Comparison of ENCODE assay signal across 8 mouse cellular contexts in genomic region chr3:105047616-105048015, GRCm38 (mm10). TPM values are rescaled to one million over a fixed set of nuclear protein-coding genes. Genes with fewer than 3 reads are reported as not detected.
DNase-seq lines count a peak whose midpoint lies in the region; ATAC-seq and TF ChIP-seq lines count a peak whose summit lies in the region.

No protein-coding gene starts in this region.

- TF ChIP-seq CTCF in lung, embryonic 14.5 days (IDR thresholded peaks at IDR 0.05; ENCODE audit: low read depth): no peak

- no peaks in the 10 kb centered on the region for H3K36me3 ChIP-seq in heart, embryonic 13.5 days
- H3K36me3 ChIP-seq in lung, embryonic 14.5 days (ENCODE audit: insufficient read depth): no peaks in the 10 kb centered on the region
- H3K36me3 ChIP-seq in hindbrain, embryonic 16.5 days (ENCODE audit: control insufficient read depth, insufficient read depth, low read length): no peaks in the 10 kb centered on the region

- peaks cover 30% of the 10 kb centered on the region for H3K4me1 ChIP-seq in brown adipose tissue, adult 24 weeks (ENCODE audit: control insufficient read depth, insufficient read depth, insufficient read length, low read length)
- peaks cover 89% of the 10 kb centered on the region for H3K4me1 ChIP-seq in heart, embryonic 13.5 days
- H3K4me1 ChIP-seq in lung, embryonic 14.5 days (ENCODE audit: insufficient read depth): 0 out of 2 replicates have a peak, but pooled peaks cover 8% of the 10 kb centered on the region
- H3K4me1 ChIP-seq in hindbrain, embryonic 16.5 days (ENCODE audit: control insufficient read depth, insufficient read depth, low read depth, low read length): peaks cover 29% of the 10 kb centered on the region

- no peaks in the 10 kb centered on the region for H3K9me3 ChIP-seq in heart, embryonic 13.5 days
- H3K9me3 ChIP-seq in lung, embryonic 14.5 days (ENCODE audit: low read depth, low read length): no peaks in the 10 kb centered on the region
- no peaks in the 10 kb centered on the region for H3K9me3 ChIP-seq in hindbrain, embryonic 16.5 days (ENCODE audit: control insufficient read depth, low read length)

- peak overlapping the region; percentile 73 for H3K9ac ChIP-seq in heart, embryonic 13.5 days
- H3K9ac ChIP-seq in lung, embryonic 14.5 days: no peak overlapping the region
- no peak overlapping the region for H3K9ac ChIP-seq in hindbrain, embryonic 16.5 days (ENCODE audit: low read depth, low read length)

- peak overlapping the region; percentile 74 for H3K27ac ChIP-seq in brown adipose tissue, adult 24 weeks (replicated peaks; ENCODE audit: low read depth, low read length)
- peak overlapping the region; percentile 92 for H3K27ac ChIP-seq in heart, embryonic 13.5 days (replicated peaks)
- peak overlapping the region; percentile 30; the same call in 1 of the 2 replicates for H3K27ac ChIP-seq in lung, embryonic 14.5 days (ENCODE audit: low read depth)
- H3K27ac ChIP-seq in hindbrain, embryonic 16.5 days (ENCODE audit: low read depth, low read length): no peak overlapping the region

- DNase-seq in left cerebral cortex, postnatal 36 days (ENCODE audit: low spot score in 2 of 2): peak; percentile 18 to 34
- no peak for DNase-seq in left cerebral cortex, adult 11 months (ENCODE audit: low spot score)
- peak; percentile 24 for DNase-seq in lung, embryonic 14.5 days
- no peak for DNase-seq in thymus, postnatal 0 days (ENCODE audit: low spot score)

- 13% methylated on average over 8 of the region's 8 CpGs for WGBS in heart, embryonic 13.5 days
- 43% methylated on average over 8 of the region's 8 CpGs for WGBS in lung, embryonic 14.5 days
- WGBS in hindbrain, embryonic 16.5 days: 77% methylated on average over 8 of the region's 8 CpGs

- ATAC-seq in heart, embryonic 13.5 days (ENCODE audit: extremely low read depth, insufficient number of reproducible peaks, low FRiP score, low TSS enrichment): no peak
- ATAC-seq in lung, embryonic 14.5 days (ENCODE audit: insufficient read depth): no peak
- no peak for ATAC-seq in megakaryocyte-erythroid progenitor cell, adult 5-6 weeks (replicated peaks; ENCODE audit: low FRiP score, low TSS enrichment, poor library complexity, severe bottlenecking)
- ATAC-seq in hindbrain, embryonic 16.5 days: no peak

- intact Hi-C loops in left cerebral cortex, postnatal 36 days (cut with DNase I): no loop called here

- no peaks in the 10 kb centered on the region for H3K27me3 ChIP-seq in heart, embryonic 13.5 days (replicated peaks)
- H3K27me3 ChIP-seq in lung, embryonic 14.5 days (ENCODE audit: insufficient read depth, low read length): no peaks in the 10 kb centered on the region
- no peaks in the 10 kb centered on the region for H3K27me3 ChIP-seq in hindbrain, embryonic 16.5 days (replicated peaks; ENCODE audit: control insufficient read depth, insufficient read depth, low read length)

- peak overlapping the region; percentile 65 for H3K4me2 ChIP-seq in heart, embryonic 13.5 days
- H3K4me2 ChIP-seq in lung, embryonic 14.5 days: no peak overlapping the region
- H3K4me2 ChIP-seq in hindbrain, embryonic 16.5 days (ENCODE audit: low read length): no peak overlapping the region

- peak overlapping the region; percentile 43 for H3K4me3 ChIP-seq in brown adipose tissue, adult 24 weeks (ENCODE audit: insufficient read depth, low read depth, low read length)
- peak overlapping the region; percentile 30 for H3K4me3 ChIP-seq in heart, embryonic 13.5 days
- no peak overlapping the region for H3K4me3 ChIP-seq in lung, embryonic 14.5 days (ENCODE audit: low read depth, low read length)
- H3K4me3 ChIP-seq in hindbrain, embryonic 16.5 days (ENCODE audit: low read length): no peak overlapping the region

RNA-seq across cellular contexts. Expression of gene Cttnbp2nl, which starts 5.3 kb away (rescaled TPM):
- 10 to 100 TPM; 24.3 to 25.4 TPM for total RNA-seq in left cerebral cortex, postnatal 36 days (2021)
- 6.3 and 10.6 TPM in 2 replicates for polyA plus RNA-seq in brown adipose tissue, adult 24 weeks (2012; ENCODE audit: insufficient read depth, insufficient read length, missing spikeins)
- polyA plus RNA-seq in heart, embryonic 13.5 days (2015; fragmentation: Nextera tagmentation; extraction: Ambion mirVana): 24.1 and 26.8 TPM in 2 replicates
- 38.5 and 42.3 TPM in 2 replicates for polyA plus RNA-seq in lung, embryonic 14.5 days (2014; fragmentation: Nextera tagmentation; extraction: Ambion mirVana)
- not detected in 2 replicates for total RNA-seq in megakaryocyte-erythroid progenitor cell, adult 5-6 weeks (2014; fragmentation: Nextera tagmentation)
- not detected in 2 replicates for total RNA-seq in megakaryocyte-erythroid progenitor cell, adult 5-6 weeks (2017)
- polyA plus RNA-seq in hindbrain, embryonic 16.5 days (2015; fragmentation: Nextera tagmentation; extraction: Ambion mirVana): 40.6 and 49.4 TPM in 2 replicates
- polyA plus RNA-seq in thymus, postnatal 0 days (2015; fragmentation: Nextera tagmentation; extraction: Ambion mirVana): 6.7 TPM in 2 replicates

RNA-seq across cellular contexts. Expression of gene 4930564D02Rik, which starts 19.0 kb away (rescaled TPM):
- not detected for total RNA-seq in left cerebral cortex, postnatal 36 days (2021)
- polyA plus RNA-seq in brown adipose tissue, adult 24 weeks (2012; ENCODE audit: insufficient read depth, insufficient read length, missing spikeins): not detected in 2 replicates
- not detected in 2 replicates for polyA plus RNA-seq in heart, embryonic 13.5 days (2015; fragmentation: Nextera tagmentation; extraction: Ambion mirVana)
- polyA plus RNA-seq in lung, embryonic 14.5 days (2014; fragmentation: Nextera tagmentation; extraction: Ambion mirVana): not detected in 2 replicates
- total RNA-seq in megakaryocyte-erythroid progenitor cell, adult 5-6 weeks (2014; fragmentation: Nextera tagmentation): not detected in 2 replicates
- not detected in 2 replicates for total RNA-seq in megakaryocyte-erythroid progenitor cell, adult 5-6 weeks (2017)
- not detected in 2 replicates for polyA plus RNA-seq in hindbrain, embryonic 16.5 days (2015; fragmentation: Nextera tagmentation; extraction: Ambion mirVana)
- polyA plus RNA-seq in thymus, postnatal 0 days (2015; fragmentation: Nextera tagmentation; extraction: Ambion mirVana): not detected in 2 replicates

Comparison
In these comparisons a context has a peak if more than half of its experiments do, and no peak if none do; other contexts are left out.
1. DNase-seq: peak in left cerebral cortex, postnatal 36 days (2 of 2) and lung, embryonic 14.5 days (single experiment); none in left cerebral cortex, adult 11 months (single experiment) and thymus, postnatal 0 days (single experiment).
2. H3K4me3 ChIP-seq: peak in brown adipose tissue, adult 24 weeks (single experiment) and heart, embryonic 13.5 days (single experiment); none in lung, embryonic 14.5 days (single experiment) and hindbrain, embryonic 16.5 days (single experiment).